Mouse (Mus musculus): ENCODE measurements around the gene Vopp1. TPM values are rescaled to one million over a fixed set of nuclear protein-coding genes. Genes with fewer than 3 reads are reported as not detected.

Vopp1 gene
- total and polyA plus RNA-seq, 2 experiments from 2014 or later = 16.2 to 20.3 TPM

DNA sequence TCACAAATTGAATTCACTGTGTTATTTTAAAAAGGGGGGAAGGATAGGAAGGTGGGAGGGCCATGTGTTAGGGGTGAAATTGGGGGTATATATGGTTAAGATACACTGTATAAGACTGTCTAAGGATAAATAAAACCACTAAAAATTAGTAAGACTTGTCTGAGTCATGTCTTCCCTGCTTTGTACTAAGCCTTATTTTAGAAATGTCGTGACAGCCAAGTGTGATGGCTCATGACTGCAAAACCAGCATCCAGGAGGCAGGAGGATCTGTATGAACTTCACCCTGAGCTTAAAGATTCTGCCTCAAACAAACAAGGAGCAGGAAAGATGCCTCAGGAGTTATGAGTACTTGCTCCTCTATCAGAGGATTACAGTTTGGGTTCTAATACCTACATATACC lies 140.8 kb downstream of the Vopp1 start:
- Histone ChIP-seq H3K9me3 (replicated peaks; ENCODE audit: control insufficient read depth, low read length) (no peaks in the 10 kb centered on the region), H3K36me3 (replicated peaks; ENCODE audit: control insufficient read depth, insufficient read depth, low read length) (peaks cover 41% of the 10 kb centered on the region), H3K9ac (replicated peaks; ENCODE audit: low read depth, low read length) (no peak overlapping the region), H3K4me1 (ENCODE audit: control insufficient read depth, insufficient read depth) (no peaks in the 10 kb centered on the region), H3K27ac (ENCODE audit: low read depth) (no peak overlapping the region), H3K4me3 (ENCODE audit: low read depth, low read length) (no peak overlapping the region), H3K27me3 (ENCODE audit: control insufficient read depth, insufficient read depth, low read length) (no peaks in the 10 kb centered on the region), H3K4me2 (ENCODE audit: low read depth, low read length) (no peak overlapping the region)
- no peak for DNase-seq (ENCODE audit: low spot score)
- 97% methylated on average over 1 of the region's 1 CpGs for WGBS
- ATAC-seq (ENCODE audit: insufficient read depth, low read depth) = no peak
- TF ChIP-seq EP300 (IDR thresholded peaks at IDR 0.05; ENCODE audit: low read depth) = no peak
- no peak for TF ChIP-seq CTCF (IDR thresholded peaks at IDR 0.05; ENCODE audit: low read depth)

Other genes starting within 250 kb of the Vopp1 start
- gene Herc6, start 244.2 kb downstream of the Vopp1 start, total RNA-seq (2014; rRNA removed; ENCODE audit: low replicate concordance) = 10.8 and 11.8 TPM in 2 replicates
- 2.7 and 3.7 TPM in 2 replicates for gene Herc6, start 244.2 kb downstream of the Vopp1 start, polyA plus RNA-seq (2015; fragmentation: Nextera tagmentation; extraction: Ambion mirVana)
- 44.3 and 44.5 TPM in 2 replicates for gene Pyurf, start 133.1 kb downstream of the Vopp1 start, total RNA-seq (2014; rRNA removed; ENCODE audit: low replicate concordance)
- 34.5 and 38.9 TPM in 2 replicates for gene Pyurf, start 133.1 kb downstream of the Vopp1 start, polyA plus RNA-seq (2015; fragmentation: Nextera tagmentation; extraction: Ambion mirVana)
- 15.0 and 26.9 TPM in 2 replicates for gene Lancl2, start 122.6 kb downstream of the Vopp1 start, total RNA-seq (2014; rRNA removed; ENCODE audit: low replicate concordance)
- gene Lancl2, start 122.6 kb downstream of the Vopp1 start, polyA plus RNA-seq (2015; fragmentation: Nextera tagmentation; extraction: Ambion mirVana) = 10.7 and 12.1 TPM in 2 replicates
- gene Vmn1r21, start 25.2 kb upstream of the Vopp1 start, total RNA-seq (2014; rRNA removed; ENCODE audit: low replicate concordance) = not detected in 2 replicates
- gene Vmn1r21, start 25.2 kb upstream of the Vopp1 start, polyA plus RNA-seq (2015; fragmentation: Nextera tagmentation; extraction: Ambion mirVana) = not detected in 2 replicates
- not detected in 2 replicates for gene Vmn1r22, start 82.9 kb upstream of the Vopp1 start, total RNA-seq (2014; rRNA removed; ENCODE audit: low replicate concordance)
- not detected in 2 replicates for gene Vmn1r22, start 82.9 kb upstream of the Vopp1 start, polyA plus RNA-seq (2015; fragmentation: Nextera tagmentation; extraction: Ambion mirVana)
- gene Vmn1r23, start 101.7 kb upstream of the Vopp1 start, total RNA-seq (2014; rRNA removed; ENCODE audit: low replicate concordance) = not detected in 2 replicates
- gene Vmn1r23, start 101.7 kb upstream of the Vopp1 start, polyA plus RNA-seq (2015; fragmentation: Nextera tagmentation; extraction: Ambion mirVana) = not detected in 2 replicates
- gene Vmn1r24, start 136.3 kb upstream of the Vopp1 start, total RNA-seq (2014; rRNA removed; ENCODE audit: low replicate concordance) = not detected in 2 replicates
- gene Vmn1r24, start 136.3 kb upstream of the Vopp1 start, polyA plus RNA-seq (2015; fragmentation: Nextera tagmentation; extraction: Ambion mirVana) = not detected in 2 replicates
- not detected in 2 replicates for gene Vmn1r25, start 155.7 kb upstream of the Vopp1 start, total RNA-seq (2014; rRNA removed; ENCODE audit: low replicate concordance)
- not detected in 2 replicates for gene Vmn1r25, start 155.7 kb upstream of the Vopp1 start, polyA plus RNA-seq (2015; fragmentation: Nextera tagmentation; extraction: Ambion mirVana)
- not detected in 2 replicates for gene Vmn1r26, start 190.0 kb upstream of the Vopp1 start, total RNA-seq (2014; rRNA removed; ENCODE audit: low replicate concordance)
- gene Vmn1r26, start 190.0 kb upstream of the Vopp1 start, polyA plus RNA-seq (2015; fragmentation: Nextera tagmentation; extraction: Ambion mirVana) = not detected in 2 replicates

All from heart, postnatal 0 days (tissue).